Mouse (Mus musculus): ENCODE measurements around the gene Xlr4a. TPM values are rescaled to one million over a fixed set of nuclear protein-coding genes. Genes with fewer than 3 reads are reported as not detected.
"Not testable (repeated sequence)": the region's sequence is repeated elsewhere in the genome, so short reads cannot be mapped to it uniquely, and the experiment has no call there.

The Xlr4a gene
- 1.9 and 4.1 TPM in 2 replicates for polyA plus RNA-seq (2015; fragmentation: Nextera tagmentation; extraction: Ambion mirVana)

DNA sequence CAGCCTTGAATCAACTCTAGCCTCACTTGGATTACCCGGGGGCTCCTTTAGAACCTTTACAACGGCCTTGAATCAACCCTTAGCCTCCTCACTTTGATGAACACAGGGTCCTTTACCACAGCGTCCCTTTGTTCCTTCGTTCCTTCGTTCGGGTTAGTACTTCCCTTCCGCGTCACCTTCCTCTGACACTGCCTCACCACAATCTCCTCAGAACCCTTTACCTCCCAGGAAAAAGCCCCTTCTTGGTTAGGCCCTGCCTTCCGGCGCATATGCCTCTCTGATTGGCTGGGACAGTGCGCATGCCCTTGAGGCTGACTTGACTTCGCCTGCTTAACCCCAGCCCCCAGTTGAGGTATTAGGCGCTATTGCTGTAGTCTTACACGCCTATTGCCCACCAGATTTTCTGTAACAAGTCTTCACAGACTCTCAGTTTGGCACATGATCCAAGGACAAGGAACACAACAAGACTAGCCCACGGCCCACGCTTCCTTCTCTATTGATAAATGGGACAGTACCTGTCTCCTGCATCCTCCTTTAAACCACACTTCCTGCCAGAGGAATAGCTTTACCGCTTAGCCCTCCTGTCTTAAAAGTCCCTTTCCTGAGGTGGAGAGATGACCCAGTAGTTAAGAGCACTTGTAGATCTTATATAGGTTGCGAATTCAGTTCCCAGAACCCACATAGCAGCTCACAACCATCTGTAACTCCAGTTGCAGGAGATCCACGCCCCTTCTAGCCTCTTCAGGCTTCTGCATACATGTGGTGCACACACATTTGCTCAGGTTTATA is at the start of gene Xlr4a:
Gene Xlr4a (minus strand): TSS at position 212 of the 789 bp plus-strand sequence.
- not testable (repeated sequence) for ATAC-seq; H3K9ac ChIP-seq (ENCODE audit: low read depth, low read length); H3K27ac ChIP-seq (ENCODE audit: low read depth, low read length); H3K4me1 ChIP-seq (replicated peaks; ENCODE audit: control insufficient read depth, insufficient read depth, low read length); H3K27me3 ChIP-seq (replicated peaks; ENCODE audit: control insufficient read depth, insufficient read depth, low read length); H3K9me3 ChIP-seq (ENCODE audit: control insufficient read depth); H3K4me2 ChIP-seq (replicated peaks; ENCODE audit: low read depth); H3K4me3 ChIP-seq (ENCODE audit: low read depth, low read length); H3K36me3 ChIP-seq (ENCODE audit: control insufficient read depth, insufficient read depth)
- 81% methylated on average over 18 of the region's 19 CpGs for WGBS

DNA sequence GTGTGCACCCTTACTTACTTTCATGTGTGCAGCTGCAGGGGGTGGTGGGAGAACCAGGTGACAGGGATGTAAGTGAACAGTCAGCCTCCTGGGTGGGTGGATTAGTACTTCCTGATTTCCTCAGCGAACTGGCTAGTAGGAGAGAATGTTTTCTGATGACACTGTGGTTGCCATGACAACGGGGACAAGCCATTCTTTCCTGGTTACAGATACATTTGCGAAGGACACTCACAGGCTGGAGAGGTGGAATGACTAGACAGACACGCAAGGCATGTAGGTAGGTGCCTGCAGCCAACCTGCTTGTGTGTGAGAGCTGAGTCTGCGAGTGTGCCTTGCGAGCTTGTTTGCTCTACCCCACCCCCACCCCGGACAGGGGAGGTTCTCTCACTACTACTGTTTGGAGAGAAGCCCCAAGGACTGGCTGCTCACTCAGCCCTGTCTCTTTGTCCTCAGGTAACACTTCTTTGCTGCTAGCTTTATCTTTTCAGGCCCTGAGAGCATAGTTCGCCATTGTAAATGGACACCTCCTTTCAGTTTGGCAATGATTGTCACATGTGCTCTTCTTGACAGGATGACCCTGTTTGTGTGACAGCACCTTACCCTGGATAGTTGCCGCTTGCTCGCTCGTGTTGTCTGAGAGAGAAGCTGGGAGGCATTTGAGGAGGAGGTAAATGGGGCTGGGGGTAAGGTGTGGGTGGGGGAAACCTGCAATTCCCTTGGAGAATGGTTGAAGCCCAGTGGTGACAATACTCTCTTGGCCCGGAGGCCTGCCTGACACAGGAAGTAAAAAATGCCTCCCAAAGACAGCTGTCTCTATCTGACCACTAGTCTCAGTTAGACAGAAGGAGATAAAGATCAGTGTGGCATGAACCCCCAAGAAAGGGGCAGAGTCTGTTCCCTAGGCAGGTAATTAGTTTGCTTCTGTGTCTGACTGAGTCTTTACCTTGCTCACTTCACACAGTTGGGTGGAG is 40.9 kb upstream of the Xlr4a start:
- WGBS, result no CpG with 5 or more reads among the region's 12 CpGs
- ATAC-seq, result peak; percentile 73

DNA sequence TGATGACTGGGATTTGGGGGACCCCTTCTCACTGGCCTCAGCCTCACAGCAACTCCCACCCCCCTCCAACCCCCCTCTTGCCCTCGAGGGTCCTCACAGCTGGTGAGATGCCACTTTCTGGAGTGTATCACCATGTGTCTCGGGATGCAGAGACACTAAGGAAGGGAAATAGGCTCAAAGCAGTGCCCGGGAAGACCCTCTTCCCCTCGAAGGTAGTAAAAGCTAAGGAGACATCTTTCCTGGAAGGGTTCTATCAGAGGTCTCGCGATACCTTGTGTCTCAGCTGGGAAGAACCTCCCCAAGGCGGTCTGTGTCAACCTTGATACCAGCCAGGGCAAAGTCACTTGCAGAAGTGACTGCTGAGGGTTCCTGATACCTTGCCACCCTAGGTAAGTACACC is 34.5 kb upstream of the Xlr4a start, which contains the start of gene Gm14685:
Gene Gm14685 (plus strand): TSS at position 301 of the 400 bp plus-strand sequence.
- not testable (repeated sequence) for H3K4me1 ChIP-seq (replicated peaks; ENCODE audit: control insufficient read depth, insufficient read depth, low read length); H3K9me3 ChIP-seq (ENCODE audit: control insufficient read depth); H3K27me3 ChIP-seq (replicated peaks; ENCODE audit: control insufficient read depth, insufficient read depth, low read length); H3K36me3 ChIP-seq (ENCODE audit: control insufficient read depth, insufficient read depth); H3K4me3 ChIP-seq (ENCODE audit: low read depth, low read length); H3K27ac ChIP-seq (ENCODE audit: low read depth, low read length); ATAC-seq; H3K4me2 ChIP-seq (replicated peaks; ENCODE audit: low read depth); H3K9ac ChIP-seq (ENCODE audit: low read depth, low read length)
- no CpG with 5 or more reads among the region's 7 CpGs for WGBS

More for the DNA sequence above, 40.9 kb upstream of the Xlr4a start:
- not testable (repeated sequence) for H3K36me3 ChIP-seq (ENCODE audit: control insufficient read depth, insufficient read depth); H3K9me3 ChIP-seq (ENCODE audit: control insufficient read depth); H3K4me2 ChIP-seq (replicated peaks; ENCODE audit: low read depth); H3K27me3 ChIP-seq (replicated peaks; ENCODE audit: control insufficient read depth, insufficient read depth, low read length); H3K27ac ChIP-seq (ENCODE audit: low read depth, low read length); H3K4me3 ChIP-seq (ENCODE audit: low read depth, low read length); H3K4me1 ChIP-seq (replicated peaks; ENCODE audit: control insufficient read depth, insufficient read depth, low read length); H3K9ac ChIP-seq (ENCODE audit: low read depth, low read length)

- not testable (repeated sequence) for H3K9ac ChIP-seq (ENCODE audit: low read depth, low read length); H3K36me3 ChIP-seq (ENCODE audit: control insufficient read depth, insufficient read depth); ATAC-seq; H3K4me1 ChIP-seq (replicated peaks; ENCODE audit: control insufficient read depth, insufficient read depth, low read length); H3K4me3 ChIP-seq (ENCODE audit: low read depth, low read length); H3K4me2 ChIP-seq (replicated peaks; ENCODE audit: low read depth); H3K27me3 ChIP-seq (replicated peaks; ENCODE audit: control insufficient read depth, insufficient read depth, low read length); H3K27ac ChIP-seq (ENCODE audit: low read depth, low read length); H3K9me3 ChIP-seq (ENCODE audit: control insufficient read depth)
- 72% methylated on average over 13 of the region's 13 CpGs for WGBS
Observed at GRCm38 (mm10) chrX:73096941-73097508, 14.7 kb upstream of the Xlr4a start, which contains the start of gene Xlr3a. Gene Xlr3a, minus strand, starts transcription at chrX:73097095.

- not testable (repeated sequence) for H3K9me3 ChIP-seq (ENCODE audit: control insufficient read depth); H3K36me3 ChIP-seq (ENCODE audit: control insufficient read depth, insufficient read depth); H3K9ac ChIP-seq (ENCODE audit: low read depth, low read length); H3K4me2 ChIP-seq (replicated peaks; ENCODE audit: low read depth); H3K27ac ChIP-seq (ENCODE audit: low read depth, low read length); H3K27me3 ChIP-seq (replicated peaks; ENCODE audit: control insufficient read depth, insufficient read depth, low read length); ATAC-seq; H3K4me3 ChIP-seq (ENCODE audit: low read depth, low read length); H3K4me1 ChIP-seq (replicated peaks; ENCODE audit: control insufficient read depth, insufficient read depth, low read length)
- 80% methylated on average over 1 of the region's 5 CpGs for WGBS
Observed at GRCm38 (mm10) chrX:73066765-73067312, 15.4 kb downstream of the Xlr4a start.

GRCm38 (mm10) chrX:73064415-73064793 is 17.9 kb downstream of the Xlr4a start, which contains the start of gene Pnma3:
Gene Pnma3, plus strand, starts transcription at chrX:73064787.
- TF ChIP-seq CTCF (IDR thresholded peaks at IDR 0.05; ENCODE audit: low read depth), result no peak
- H3K9me3 ChIP-seq (ENCODE audit: control insufficient read depth), result no peaks in the 10 kb centered on the region
- no peak within 1 kb of the TSS for H3K9ac ChIP-seq (ENCODE audit: low read depth, low read length)
- H3K4me1 ChIP-seq (replicated peaks; ENCODE audit: control insufficient read depth, insufficient read depth, low read length), result no peaks in the 10 kb centered on the region
- no peak within 1 kb of the TSS for H3K27ac ChIP-seq (ENCODE audit: low read depth, low read length)
- H3K27me3 ChIP-seq (replicated peaks; ENCODE audit: control insufficient read depth, insufficient read depth, low read length), result no peaks in the 10 kb centered on the region
- no peak for ATAC-seq
- 33% methylated on average over 7 of the region's 7 CpGs for WGBS
- H3K4me3 ChIP-seq (ENCODE audit: low read depth, low read length), result no peak within 1 kb of the TSS
- peak within 1 kb of the TSS; percentile 27; the same call in 1 of the 2 replicates for H3K4me2 ChIP-seq (replicated peaks; ENCODE audit: low read depth)
- H3K36me3 ChIP-seq (ENCODE audit: control insufficient read depth, insufficient read depth), result no peaks in the 10 kb centered on the region

Data from intestine, postnatal 0 days (tissue).